Mouse (Mus musculus): Measurements from ENCODE around the gene Trhde. TPM values are rescaled to one million over a fixed set of nuclear protein-coding genes. Genes with fewer than 3 reads are reported as not detected.

Gene Trhde
- polyA plus RNA-seq (2015; fragmentation: Nextera tagmentation; extraction: Ambion mirVana): 1.1 and 1.4 TPM in 2 replicates

GRCm38 (mm10) chr10:114802161-114802651, at the start of gene Trhde:
Gene Trhde (minus strand): TSS chr10:114802307.
- no peaks in the 10 kb centered on the region for H3K36me3 ChIP-seq (ENCODE audit: poor library complexity, severe bottlenecking)
- WGBS: under 1% methylated on average over 30 of the region's 30 CpGs
- peak within 1 kb of the TSS; percentile 65 for H3K4me3 ChIP-seq
- peaks cover 21% of the 10 kb centered on the region for H3K4me1 ChIP-seq
- peak within 1 kb of the TSS; percentile 66 for H3K9ac ChIP-seq
- H3K27ac ChIP-seq: no peak within 1 kb of the TSS
- H3K9me3 ChIP-seq (replicated peaks): no peaks in the 10 kb centered on the region
- peak; percentile 31 for ATAC-seq
- H3K4me2 ChIP-seq: peak within 1 kb of the TSS; percentile 95
- peaks cover 56% of the 10 kb centered on the region for H3K27me3 ChIP-seq

- no peak overlapping the region for H3K4me3 ChIP-seq
- no peaks in the 10 kb centered on the region for H3K4me1 ChIP-seq
- 93% methylated on average over 12 of the region's 12 CpGs for WGBS
- no peaks in the 10 kb centered on the region for H3K9me3 ChIP-seq (replicated peaks)
- ATAC-seq: no peak
- no peak overlapping the region for H3K4me2 ChIP-seq
- no peaks in the 10 kb centered on the region for H3K27me3 ChIP-seq
- no peak overlapping the region for H3K9ac ChIP-seq
- H3K27ac ChIP-seq: no peak overlapping the region
- H3K36me3 ChIP-seq (ENCODE audit: poor library complexity, severe bottlenecking): no peaks in the 10 kb centered on the region
Measured at GRCm38 (mm10) chr10:114841966-114842365, 39.9 kb upstream of the Trhde start.

- H3K9ac ChIP-seq: no peak overlapping the region
- H3K4me1 ChIP-seq: no peaks in the 10 kb centered on the region
- H3K4me2 ChIP-seq: no peak overlapping the region
- ATAC-seq: no peak
- no peak overlapping the region for H3K27ac ChIP-seq
- 58% methylated on average over 5 of the region's 5 CpGs for WGBS
- H3K36me3 ChIP-seq (ENCODE audit: poor library complexity, severe bottlenecking): no peaks in the 10 kb centered on the region
- H3K9me3 ChIP-seq (replicated peaks): no peaks in the 10 kb centered on the region
- no peak overlapping the region for H3K4me3 ChIP-seq
- H3K27me3 ChIP-seq: no peaks in the 10 kb centered on the region
Measured at GRCm38 (mm10) chr10:114841440-114841839, 39.3 kb upstream of the Trhde start.

- Histone ChIP-seq H3K4me1 (no peaks in the 10 kb centered on the region), H3K27me3 (no peaks in the 10 kb centered on the region), H3K27ac (no peak overlapping the region), H3K4me3 (no peak overlapping the region), H3K36me3 (ENCODE audit: poor library complexity, severe bottlenecking) (no peaks in the 10 kb centered on the region), H3K9ac (no peak overlapping the region), H3K9me3 (replicated peaks) (no peaks in the 10 kb centered on the region), H3K4me2 (no peak overlapping the region)
- ATAC-seq: no peak
- WGBS: 60% methylated on average over 7 of the region's 7 CpGs
Measured at GRCm38 (mm10) chr10:114831313-114831712, 29.2 kb upstream of the Trhde start.

GRCm38 (mm10) chr10:114808799-114809198, 6.7 kb upstream of the Trhde start:
- Histone ChIP-seq H3K9me3 (replicated peaks) (no peaks in the 10 kb centered on the region), H3K36me3 (ENCODE audit: poor library complexity, severe bottlenecking) (no peaks in the 10 kb centered on the region), H3K27ac (no peak overlapping the region), H3K9ac (no peak overlapping the region), H3K4me3 (no peak overlapping the region), H3K4me2 (no peak overlapping the region), H3K27me3 (0 out of 2 replicates have a peak, but pooled peaks cover 7% of the 10 kb centered on the region), H3K4me1 (no peaks in the 10 kb centered on the region)
- WGBS: 61% methylated on average over 3 of the region's 3 CpGs
- no peak for ATAC-seq

GRCm38 (mm10) chr10:114805884-114806283, 3.8 kb upstream of the Trhde start:
- Histone ChIP-seq H3K4me3 (no peak overlapping the region), H3K9ac (no peak overlapping the region), H3K27ac (no peak overlapping the region), H3K4me2 (no peak overlapping the region), H3K36me3 (ENCODE audit: poor library complexity, severe bottlenecking) (no peaks in the 10 kb centered on the region), H3K4me1 (peaks cover 14% of the 10 kb centered on the region), H3K9me3 (replicated peaks) (no peaks in the 10 kb centered on the region), H3K27me3 (peaks cover 34% of the 10 kb centered on the region)
- ATAC-seq: no peak
- 33% methylated on average over 3 of the region's 3 CpGs for WGBS

GRCm38 (mm10) chr10:114801457-114802160, 498 bp downstream of the Trhde start:
- Histone ChIP-seq H3K9ac (peak overlapping the region; percentile 66), H3K27ac (no peak overlapping the region), H3K4me2 (peak overlapping the region; percentile 95), H3K9me3 (replicated peaks) (no peaks in the 10 kb centered on the region), H3K27me3 (peaks cover 56% of the 10 kb centered on the region), H3K36me3 (ENCODE audit: poor library complexity, severe bottlenecking) (no peaks in the 10 kb centered on the region), H3K4me1 (peaks cover 21% of the 10 kb centered on the region), H3K4me3 (peak overlapping the region; percentile 65)
- WGBS: under 1% methylated on average over 63 of the region's 66 CpGs
- peak; percentile 85 for ATAC-seq

- ATAC-seq: peak; percentile 53
- WGBS: 5% methylated on average over 75 of the region's 75 CpGs
- peak overlapping the region; percentile 95 for H3K4me2 ChIP-seq
- peaks cover 56% of the 10 kb centered on the region for H3K27me3 ChIP-seq
- peak overlapping the region; percentile 65 for H3K4me3 ChIP-seq
- peaks cover 21% of the 10 kb centered on the region for H3K4me1 ChIP-seq
- peak overlapping the region; percentile 66 for H3K9ac ChIP-seq
- H3K9me3 ChIP-seq (replicated peaks): no peaks in the 10 kb centered on the region
- H3K36me3 ChIP-seq (ENCODE audit: poor library complexity, severe bottlenecking): no peaks in the 10 kb centered on the region
- H3K27ac ChIP-seq: no peak overlapping the region
Measured at GRCm38 (mm10) chr10:114800331-114801304, 1.5 kb downstream of the Trhde start.

GRCm38 (mm10) chr10:114799481-114799880, 2.6 kb downstream of the Trhde start:
- no peak for ATAC-seq
- 92% methylated on average over 4 of the region's 4 CpGs for WGBS
- Histone ChIP-seq H3K36me3 (ENCODE audit: poor library complexity, severe bottlenecking) (no peaks in the 10 kb centered on the region), H3K9ac (no peak overlapping the region), H3K4me2 (no peak overlapping the region; the same call in 1 of the 2 replicates), H3K27ac (no peak overlapping the region), H3K4me1 (peaks cover 21% of the 10 kb centered on the region), H3K4me3 (no peak overlapping the region), H3K27me3 (peaks cover 51% of the 10 kb centered on the region), H3K9me3 (replicated peaks) (no peaks in the 10 kb centered on the region)

- Histone ChIP-seq H3K4me1 (peaks cover 21% of the 10 kb centered on the region), H3K9me3 (replicated peaks) (no peaks in the 10 kb centered on the region), H3K27me3 (peaks cover 49% of the 10 kb centered on the region), H3K4me3 (no peak overlapping the region), H3K9ac (no peak overlapping the region), H3K36me3 (ENCODE audit: poor library complexity, severe bottlenecking) (no peaks in the 10 kb centered on the region), H3K27ac (no peak overlapping the region), H3K4me2 (no peak overlapping the region)
- 71% methylated on average over 1 of the region's 1 CpGs for WGBS
- no peak for ATAC-seq
Measured at GRCm38 (mm10) chr10:114798788-114799187, 3.3 kb downstream of the Trhde start.

GRCm38 (mm10) chr10:114798218-114798617, 3.9 kb downstream of the Trhde start:
- Histone ChIP-seq H3K4me2 (no peak overlapping the region), H3K9me3 (replicated peaks) (no peaks in the 10 kb centered on the region), H3K4me3 (no peak overlapping the region), H3K36me3 (ENCODE audit: poor library complexity, severe bottlenecking) (no peaks in the 10 kb centered on the region), H3K27me3 (peaks cover 45% of the 10 kb centered on the region), H3K9ac (no peak overlapping the region), H3K4me1 (peaks cover 21% of the 10 kb centered on the region), H3K27ac (no peak overlapping the region)
- WGBS: 65% methylated on average over 5 of the region's 5 CpGs
- no peak for ATAC-seq

- WGBS: 89% methylated on average over 1 of the region's 1 CpGs
- Histone ChIP-seq H3K36me3 (ENCODE audit: poor library complexity, severe bottlenecking) (no peaks in the 10 kb centered on the region), H3K9me3 (replicated peaks) (no peaks in the 10 kb centered on the region), H3K4me1 (peaks cover 18% of the 10 kb centered on the region), H3K9ac (no peak overlapping the region), H3K4me2 (no peak overlapping the region), H3K27me3 (peaks cover 40% of the 10 kb centered on the region), H3K27ac (no peak overlapping the region), H3K4me3 (no peak overlapping the region)
- no peak for ATAC-seq
Measured at GRCm38 (mm10) chr10:114797664-114798063, 4.4 kb downstream of the Trhde start.

Data from forebrain, embryonic 13.5 days (tissue).